Mouse (Mus musculus) embryonic facial prominence, embryonic 14.5 days (tissue): ENCODE measurements at regions not wholly inside any gene's neighbourhood (a gene's known extent, or its start where the extent isn't known, plus 50 kb on each side); places are given as distances from the start of the nearest gene placed in this dataset.

Source experiments
- ATAC-seq: fragments of 200-750 bp; cut with Nextera tagmentation; 2 replicates; pipeline ENCODE4 v1.8.0; 2017; ENCODE audit warnings: low read depth, moderate number of reproducible peaks, moderate TSS enrichment
- DNase-seq: peaks from one replicate; pipeline ENCODE4 v3.0.0-alpha.2; 2015; ENCODE audit warnings: low spot score
- H3K27ac ChIP-seq: fragments of 300-500 bp; sonication (generic); replicated peaks from 2 replicates; pipeline ENCODE4 v1.5.1; 2014; ENCODE audit warnings: low read depth, mild to moderate bottlenecking, low read length, moderate library complexity
- H3K27me3 ChIP-seq: fragments of 300-500 bp; sonication (generic); replicated peaks from 2 replicates; pipeline ENCODE4 v1.6.1; 2014; ENCODE audit warnings: low read length; ENCODE audit not compliant: control insufficient read depth, insufficient read depth
- H3K36me3 ChIP-seq: fragments of 300-500 bp; sonication (generic); 2 replicates; pipeline ENCODE4 v1.6.1; 2014; ENCODE audit warnings: low read length, mixed read lengths; ENCODE audit not compliant: control insufficient read depth, insufficient read depth
- H3K4me1 ChIP-seq: fragments of 300-500 bp; sonication (generic); 2 replicates; pipeline ENCODE4 v1.6.1; 2014; ENCODE audit warnings: antibody characterized with exemption, low read length; ENCODE audit not compliant: control insufficient read depth, insufficient read depth
- H3K4me2 ChIP-seq: fragments of 300-500 bp; sonication (generic); 2 replicates; pipeline ENCODE4 v1.6.1; 2014; ENCODE audit warnings: low read depth, mild to moderate bottlenecking, low read length, moderate library complexity, mixed read lengths
- H3K4me3 ChIP-seq: fragments of 300-500 bp; sonication (generic); 2 replicates; pipeline ENCODE4 v1.5.1; 2014; ENCODE audit warnings: low read depth, mild to moderate bottlenecking, low read length
- H3K9ac ChIP-seq: fragments of 300-500 bp; sonication (generic); 2 replicates; pipeline ENCODE4 v1.6.1; 2014; ENCODE audit warnings: low read depth, mild to moderate bottlenecking, low read length, moderate library complexity, mixed read lengths
- H3K9me3 ChIP-seq: fragments of 300-500 bp; sonication (generic); 2 replicates; pipeline ENCODE4 v1.6.1; 2016; ENCODE audit warnings: low read length; ENCODE audit not compliant: control insufficient read depth
- WGBS: fragments of 180-500 bp; shearing (Covaris S2); extraction: QIAGEN DNeasy Blood & Tissue Kit; methylation state at CpG from one replicate; pipeline ENCODE4 v1.1.7; 2014; 5-methylcytosine and 5-hydroxymethylcytosine counted together

- no peaks in the 10 kb centered on the region for H3K9me3 ChIP-seq
- peaks cover 6% of the 10 kb centered on the region; the same call in 1 of the 2 replicates for H3K4me1 ChIP-seq
- H3K9ac ChIP-seq: no peak overlapping the region
- no peak overlapping the region for H3K4me3 ChIP-seq
- H3K36me3 ChIP-seq: no peaks in the 10 kb centered on the region
- 73% methylated on average over 5 of the region's 5 CpGs for WGBS
- peak overlapping the region; percentile 10; the same call in 1 of the 2 replicates for H3K27ac ChIP-seq
- DNase-seq (no peak), ATAC-seq (no peak)
- H3K27me3 ChIP-seq: no peaks in the 10 kb centered on the region
- H3K4me2 ChIP-seq: no peak overlapping the region
Measured at GRCm38 (mm10) chr2:75768559-75769304, 63.2 kb upstream of the Agps start.

GRCm38 (mm10) chr2:75767871-75768558, 63.6 kb upstream of the Nfe2l2 start:
- DNase-seq (peak; percentile 75), ATAC-seq (0 out of 2 replicates have a peak, but pooled peaks have one; percentile 41)
- no peaks in the 10 kb centered on the region for H3K36me3 ChIP-seq
- H3K27me3 ChIP-seq: no peaks in the 10 kb centered on the region
- no peak overlapping the region for H3K4me2 ChIP-seq
- 54% methylated on average over 7 of the region's 7 CpGs for WGBS
- H3K9me3 ChIP-seq: no peaks in the 10 kb centered on the region
- H3K4me1 ChIP-seq: peaks cover 6% of the 10 kb centered on the region; the same call in 1 of the 2 replicates
- 0 out of 2 replicates have a peak overlapping the region, but pooled peaks have one; percentile 10 for H3K27ac ChIP-seq
- H3K4me3 ChIP-seq: no peak overlapping the region
- no peak overlapping the region for H3K9ac ChIP-seq

- no peak overlapping the region for H3K9ac ChIP-seq
Measured at GRCm38 (mm10) chr2:75765403-75765802, 61.0 kb upstream of the Nfe2l2 start.

GRCm38 (mm10) chr2:75763252-75763651, 58.8 kb upstream of the Nfe2l2 start:
- no peak overlapping the region for H3K9ac ChIP-seq
- H3K36me3 ChIP-seq: no peaks in the 10 kb centered on the region
- DNase-seq (peak; percentile 80), ATAC-seq (peak; percentile 50; the same call in 1 of the 2 replicates)
- 0 out of 2 replicates have a peak, but pooled peaks cover 3% of the 10 kb centered on the region for H3K4me1 ChIP-seq
- no peak overlapping the region for H3K27ac ChIP-seq
- no peak overlapping the region for H3K4me2 ChIP-seq
- no peak overlapping the region for H3K4me3 ChIP-seq
- H3K9me3 ChIP-seq: no peaks in the 10 kb centered on the region
- 56% methylated on average over 3 of the region's 3 CpGs for WGBS
- H3K27me3 ChIP-seq: no peaks in the 10 kb centered on the region

More at GRCm38 (mm10) chr2:75765403-75765802, 61.0 kb upstream of the Nfe2l2 start:
- Histone ChIP-seq H3K36me3 (no peaks in the 10 kb centered on the region), H3K27ac (no peak overlapping the region), H3K4me1 (no peaks in the 10 kb centered on the region), H3K4me3 (no peak overlapping the region), H3K9me3 (no peaks in the 10 kb centered on the region), H3K4me2 (no peak overlapping the region), H3K27me3 (no peaks in the 10 kb centered on the region)
- DNase-seq (no peak), ATAC-seq (no peak)
- WGBS: 80% methylated on average over 4 of the region's 4 CpGs

GRCm38 (mm10) chr2:75762030-75762429, 57.6 kb upstream of the Nfe2l2 start:
- no peak overlapping the region for H3K4me2 ChIP-seq
- H3K27me3 ChIP-seq: no peaks in the 10 kb centered on the region
- no peak for ATAC-seq
- no peaks in the 10 kb centered on the region for H3K9me3 ChIP-seq
- no peak overlapping the region for H3K9ac ChIP-seq
- peaks cover 13% of the 10 kb centered on the region; the same call in 1 of the 2 replicates for H3K4me1 ChIP-seq
- no peak overlapping the region for H3K27ac ChIP-seq
- WGBS: 84% methylated on average over 5 of the region's 5 CpGs
- no peaks in the 10 kb centered on the region for H3K36me3 ChIP-seq
- H3K4me3 ChIP-seq: no peak overlapping the region
- no peak for DNase-seq

GRCm38 (mm10) chr2:75761626-75762025, 57.2 kb upstream of the Nfe2l2 start:
- no peaks in the 10 kb centered on the region for H3K27me3 ChIP-seq
- no peak overlapping the region for H3K27ac ChIP-seq
- ATAC-seq (no peak), DNase-seq (no peak)
- no peak overlapping the region for H3K9ac ChIP-seq
- no peak overlapping the region for H3K4me3 ChIP-seq
- H3K4me1 ChIP-seq: peaks cover 13% of the 10 kb centered on the region; the same call in 1 of the 2 replicates
- 85% methylated on average over 9 of the region's 9 CpGs for WGBS
- H3K9me3 ChIP-seq: no peaks in the 10 kb centered on the region
- H3K36me3 ChIP-seq: no peaks in the 10 kb centered on the region
- H3K4me2 ChIP-seq: no peak overlapping the region

- Histone ChIP-seq H3K9ac (no peak overlapping the region), H3K4me1 (peaks cover 20% of the 10 kb centered on the region), H3K4me3 (no peak overlapping the region), H3K4me2 (no peak overlapping the region), H3K27ac (no peak overlapping the region), H3K9me3 (no peaks in the 10 kb centered on the region), H3K36me3 (no peaks in the 10 kb centered on the region), H3K27me3 (no peaks in the 10 kb centered on the region)
- ATAC-seq (no peak), DNase-seq (no peak)
- WGBS: 65% methylated on average over 11 of the region's 11 CpGs
Measured at GRCm38 (mm10) chr2:75759196-75759885, 54.9 kb upstream of the Nfe2l2 start.

GRCm38 (mm10) chr2:75758277-75758676, 53.8 kb upstream of the Nfe2l2 start:
- DNase-seq (no peak), ATAC-seq (no peak)
- Histone ChIP-seq H3K36me3 (no peaks in the 10 kb centered on the region), H3K9ac (no peak overlapping the region), H3K27me3 (no peaks in the 10 kb centered on the region), H3K4me1 (peaks cover 20% of the 10 kb centered on the region), H3K4me2 (no peak overlapping the region), H3K4me3 (no peak overlapping the region), H3K9me3 (no peaks in the 10 kb centered on the region), H3K27ac (peak overlapping the region; percentile 74; the same call in 1 of the 2 replicates)
- WGBS: 76% methylated on average over 6 of the region's 6 CpGs
